Mouse (Mus musculus) embryonic facial prominence, embryonic 15.5 days (tissue): ENCODE results near the gene Mfap2. TPM values are rescaled to one million over a fixed set of nuclear protein-coding genes. Genes with fewer than 3 reads are reported as not detected.
A peak's percentile ranks its signal among the peaks of the same experiment; 100 is the strongest.

Source experiments
- ATAC-seq: fragments of 200-750 bp; cut with Nextera tagmentation; 2 replicates; pipeline ENCODE4 v1.8.0; 2017; ENCODE audit warnings: low read depth, moderate TSS enrichment; ENCODE audit not compliant: insufficient number of reproducible peaks, low FRiP score, low TSS enrichment
- H3K27ac ChIP-seq: fragments of 300-500 bp; sonication (generic); replicated peaks from 2 replicates; pipeline ENCODE4 v1.5.1; 2015; ENCODE audit warnings: mild to moderate bottlenecking, inconsistent platforms
- H3K27me3 ChIP-seq: fragments of 300-500 bp; sonication (generic); 2 replicates; pipeline ENCODE4 v1.6.1; 2015; ENCODE audit warnings: inconsistent platforms
- H3K36me3 ChIP-seq: fragments of 300-500 bp; sonication (generic); 2 replicates; pipeline ENCODE4 v1.6.1; 2015; ENCODE audit warnings: mild to moderate bottlenecking, inconsistent platforms
- H3K4me1 ChIP-seq: fragments of 300-500 bp; sonication (generic); 2 replicates; pipeline ENCODE4 v1.6.1; 2015; ENCODE audit warnings: inconsistent platforms
- H3K4me2 ChIP-seq: fragments of 300-500 bp; sonication (generic); replicated peaks from 2 replicates; pipeline ENCODE4 v1.6.1; 2015; ENCODE audit warnings: mild to moderate bottlenecking, inconsistent platforms
- H3K4me3 ChIP-seq: fragments of 300-500 bp; sonication (generic); replicated peaks from 2 replicates; pipeline ENCODE4 v1.5.1; 2015; ENCODE audit warnings: mild to moderate bottlenecking, inconsistent platforms
- H3K9ac ChIP-seq: fragments of 300-500 bp; sonication (generic); 2 replicates; pipeline ENCODE4 v1.6.1; 2015; ENCODE audit warnings: inconsistent platforms
- H3K9me3 ChIP-seq: fragments of 300-500 bp; sonication (generic); replicated peaks from 2 replicates; pipeline ENCODE4 v1.6.1; 2016; ENCODE audit warnings: inconsistent platforms
- WGBS: fragments of 180-500 bp; shearing (Covaris S2); methylation state at CpG from one replicate; pipeline ENCODE4 v1.1.7; 2015; 5-methylcytosine and 5-hydroxymethylcytosine counted together
- polyA plus RNA-seq: library from polyadenylated mRNA; unstranded; fragments of >200 nt; fragmentation: Nextera tagmentation; extraction: Ambion mirVana; gene quantifications from 2 replicates; pipeline ENCODE4 v1.2.1, GENCODE M21; 2015

Mfap2 gene
- polyA plus RNA-seq, 1 experiment from 2014 or later: 969 TPM

GRCm38 (mm10) chr4:141030541-141031206, 20.5 kb downstream of the Mfap2 start:
- Histone ChIP-seq H3K36me3 (peaks cover 40% of the 10 kb centered on the region), H3K27ac (no peak overlapping the region), H3K9ac (no peak overlapping the region), H3K4me2 (no peak overlapping the region), H3K4me1 (peaks cover 29% of the 10 kb centered on the region), H3K4me3 (no peak overlapping the region), H3K27me3 (no peaks in the 10 kb centered on the region), H3K9me3 (no peaks in the 10 kb centered on the region)
- ATAC-seq: no peak
- WGBS: 80% methylated on average over 18 of the region's 18 CpGs

GRCm38 (mm10) chr4:141031733-141032132, 21.5 kb downstream of the Mfap2 start:
- Histone ChIP-seq H3K4me2 (no peak overlapping the region), H3K27ac (0 out of 2 replicates have a peak overlapping the region, but pooled peaks have one; percentile 34), H3K4me1 (peaks cover 29% of the 10 kb centered on the region), H3K9ac (no peak overlapping the region), H3K9me3 (no peaks in the 10 kb centered on the region), H3K4me3 (no peak overlapping the region), H3K36me3 (peaks cover 40% of the 10 kb centered on the region), H3K27me3 (no peaks in the 10 kb centered on the region)
- ATAC-seq: peak; percentile 68; the same call in 1 of the 2 replicates
- 13% methylated on average over 6 of the region's 6 CpGs for WGBS

GRCm38 (mm10) chr4:141033606-141034549, 23.7 kb downstream of the Mfap2 start:
- H3K36me3 ChIP-seq: peaks cover 51% of the 10 kb centered on the region
- no peak overlapping the region for H3K9ac ChIP-seq
- ATAC-seq: no peak
- no peak overlapping the region for H3K4me3 ChIP-seq
- 73% methylated on average over 27 of the region's 27 CpGs for WGBS
- peaks cover 29% of the 10 kb centered on the region for H3K4me1 ChIP-seq
- no peaks in the 10 kb centered on the region for H3K9me3 ChIP-seq
- no peaks in the 10 kb centered on the region for H3K27me3 ChIP-seq
- H3K27ac ChIP-seq: peak overlapping the region; percentile 41; the same call in 1 of the 2 replicates
- no peak overlapping the region for H3K4me2 ChIP-seq

- Histone ChIP-seq H3K36me3 (peaks cover 31% of the 10 kb centered on the region), H3K9me3 (no peaks in the 10 kb centered on the region), H3K9ac (no peak overlapping the region), H3K4me3 (no peak overlapping the region), H3K27ac (no peak overlapping the region), H3K4me1 (peaks cover 13% of the 10 kb centered on the region), H3K4me2 (no peak overlapping the region), H3K27me3 (no peaks in the 10 kb centered on the region)
- ATAC-seq: no peak
- WGBS: 53% methylated on average over 12 of the region's 12 CpGs
Measured at GRCm38 (mm10) chr4:141041117-141041516, 30.9 kb downstream of the Mfap2 start.

- 11% methylated on average over 8 of the region's 8 CpGs for WGBS
Measured at GRCm38 (mm10) chr4:141044816-141045215, 34.6 kb downstream of the Mfap2 start.

GRCm38 (mm10) chr4:141048810-141049475, 38.7 kb downstream of the Mfap2 start:
- Histone ChIP-seq H3K9ac (no peak overlapping the region), H3K4me1 (peaks cover 20% of the 10 kb centered on the region), H3K4me2 (no peak overlapping the region), H3K27me3 (no peaks in the 10 kb centered on the region), H3K4me3 (no peak overlapping the region), H3K36me3 (peaks cover 13% of the 10 kb centered on the region), H3K9me3 (no peaks in the 10 kb centered on the region), H3K27ac (no peak overlapping the region)
- 83% methylated on average over 17 of the region's 17 CpGs for WGBS
- ATAC-seq: no peak

More at GRCm38 (mm10) chr4:141044816-141045215, 34.6 kb downstream of the Mfap2 start:
- Histone ChIP-seq H3K4me3 (no peak overlapping the region), H3K9ac (no peak overlapping the region), H3K27me3 (no peaks in the 10 kb centered on the region), H3K9me3 (no peaks in the 10 kb centered on the region), H3K4me1 (peaks cover 13% of the 10 kb centered on the region), H3K36me3 (peaks cover 24% of the 10 kb centered on the region), H3K4me2 (no peak overlapping the region), H3K27ac (peak overlapping the region; percentile 74)
- peak; percentile 66 for ATAC-seq

GRCm38 (mm10) chr4:141049476-141049835, 39.2 kb downstream of the Mfap2 start:
- 44% methylated on average over 4 of the region's 4 CpGs for WGBS
- peaks cover 13% of the 10 kb centered on the region for H3K36me3 ChIP-seq
- ATAC-seq: no peak
- no peaks in the 10 kb centered on the region for H3K27me3 ChIP-seq
- H3K9me3 ChIP-seq: no peaks in the 10 kb centered on the region
- no peak overlapping the region for H3K9ac ChIP-seq
- H3K4me2 ChIP-seq: no peak overlapping the region
- peaks cover 25% of the 10 kb centered on the region for H3K4me1 ChIP-seq
- no peak overlapping the region for H3K4me3 ChIP-seq
- H3K27ac ChIP-seq: no peak overlapping the region

- ATAC-seq: no peak
- Histone ChIP-seq H3K4me1 (peaks cover 17% of the 10 kb centered on the region), H3K9ac (no peak overlapping the region), H3K27me3 (no peaks in the 10 kb centered on the region), H3K9me3 (no peaks in the 10 kb centered on the region), H3K4me3 (no peak overlapping the region), H3K27ac (no peak overlapping the region), H3K36me3 (peaks cover 19% of the 10 kb centered on the region), H3K4me2 (no peak overlapping the region)
- 78% methylated on average over 12 of the region's 12 CpGs for WGBS
Measured at GRCm38 (mm10) chr4:141052442-141052841, 42.2 kb downstream of the Mfap2 start.

GRCm38 (mm10) chr4:141053138-141053537, 42.9 kb downstream of the Mfap2 start:
- WGBS: 48% methylated on average over 8 of the region's 8 CpGs
- Histone ChIP-seq H3K27me3 (no peaks in the 10 kb centered on the region), H3K27ac (no peak overlapping the region), H3K4me2 (peak overlapping the region; percentile 26; the same call in 1 of the 2 replicates), H3K36me3 (peaks cover 20% of the 10 kb centered on the region), H3K9ac (no peak overlapping the region), H3K9me3 (no peaks in the 10 kb centered on the region), H3K4me3 (no peak overlapping the region), H3K4me1 (peaks cover 17% of the 10 kb centered on the region)
- no peak for ATAC-seq

- ATAC-seq: peak; percentile 17; the same call in 1 of the 2 replicates
Measured at GRCm38 (mm10) chr4:141053568-141054161, 43.4 kb downstream of the Mfap2 start.

More at GRCm38 (mm10) chr4:141053568-141054161, 43.4 kb downstream of the Mfap2 start:
- no peaks in the 10 kb centered on the region for H3K9me3 ChIP-seq
- peak overlapping the region; percentile 26 for H3K4me2 ChIP-seq
- H3K9ac ChIP-seq: no peak overlapping the region
- peaks cover 18% of the 10 kb centered on the region for H3K4me1 ChIP-seq
- H3K27ac ChIP-seq: peak overlapping the region; percentile 56; the same call in 1 of the 2 replicates
- peaks cover 20% of the 10 kb centered on the region for H3K36me3 ChIP-seq
- 18% methylated on average over 17 of the region's 17 CpGs for WGBS
- H3K4me3 ChIP-seq: 0 out of 2 replicates have a peak overlapping the region, but pooled peaks have one; percentile 11
- no peaks in the 10 kb centered on the region for H3K27me3 ChIP-seq
